Mouse (Mus musculus): ENCODE data around the gene Tnik. TPM values are rescaled to one million over a fixed set of nuclear protein-coding genes. Genes with fewer than 3 reads are reported as not detected.

Tnik gene
- 0.07 TPM in 1 of 2 replicates, not detected in the other for polyA plus RNA-seq (2012)

DNA sequence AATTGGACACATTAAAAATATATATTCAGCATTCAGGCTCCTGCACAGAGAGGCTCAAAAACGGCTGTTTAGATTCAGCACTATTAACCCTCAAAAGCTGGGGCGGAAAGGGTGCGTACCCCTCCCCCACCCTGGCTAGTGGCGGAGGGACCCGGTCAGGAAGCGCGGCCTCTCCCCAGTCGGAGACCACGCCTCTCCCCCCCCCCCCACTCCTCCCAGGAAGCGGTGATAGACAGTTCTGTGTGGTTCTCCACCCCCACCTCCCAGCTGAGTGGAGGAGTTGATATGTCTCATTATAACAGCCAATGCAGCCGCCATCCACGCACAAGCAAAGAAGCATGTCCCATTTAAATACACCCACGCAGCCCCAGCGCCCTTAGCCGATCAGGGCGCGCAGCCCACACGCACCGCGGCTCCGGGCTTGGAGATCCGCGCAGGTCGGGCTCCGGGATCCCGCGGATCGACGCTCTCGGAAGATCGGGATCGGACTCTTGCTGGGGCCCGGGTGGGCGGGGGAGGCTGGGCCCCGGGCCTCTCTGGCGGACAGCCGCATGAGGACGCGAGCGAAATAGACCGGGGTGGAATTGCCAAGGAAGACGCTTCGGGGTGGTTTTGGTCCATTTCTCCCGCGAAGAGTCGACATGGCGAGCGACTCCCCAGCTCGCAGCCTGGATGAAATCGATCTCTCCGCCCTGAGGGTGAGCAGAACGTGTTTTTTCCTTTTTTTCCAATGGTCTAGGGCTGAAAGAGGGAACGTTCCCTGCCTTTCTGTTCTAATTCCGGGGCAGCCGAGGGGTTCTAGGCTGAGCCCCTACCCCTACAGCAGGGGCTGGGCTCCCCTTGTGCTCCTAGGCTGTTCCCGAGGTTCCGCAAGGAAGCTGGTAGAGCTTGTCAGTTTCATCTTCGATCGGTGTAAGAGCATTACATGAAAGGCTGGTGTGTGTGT, at the start of gene Tnik:
Gene Tnik, plus strand, starts transcription at position 213 of the 946 bp plus-strand sequence.
- Histone ChIP-seq H3K9me3 (ENCODE audit: control insufficient read depth, low read length) (no peaks in the 10 kb centered on the region), H3K4me3 (replicated peaks) (peak within 1 kb of the TSS; percentile 63), H3K4me1 (ENCODE audit: control insufficient read depth) (peaks cover 20% of the 10 kb centered on the region), H3K36me3 (ENCODE audit: control insufficient read depth) (no peaks in the 10 kb centered on the region), H3K27me3 (ENCODE audit: control insufficient read depth) (peaks cover 47% of the 10 kb centered on the region)
- TF ChIP-seq TAL1 (IDR thresholded peaks at IDR 0.05; ENCODE audit: low read length) (no peak), GATA1 (IDR thresholded peaks at IDR 0.05; ENCODE audit: low read length) (no peak)

DNA sequence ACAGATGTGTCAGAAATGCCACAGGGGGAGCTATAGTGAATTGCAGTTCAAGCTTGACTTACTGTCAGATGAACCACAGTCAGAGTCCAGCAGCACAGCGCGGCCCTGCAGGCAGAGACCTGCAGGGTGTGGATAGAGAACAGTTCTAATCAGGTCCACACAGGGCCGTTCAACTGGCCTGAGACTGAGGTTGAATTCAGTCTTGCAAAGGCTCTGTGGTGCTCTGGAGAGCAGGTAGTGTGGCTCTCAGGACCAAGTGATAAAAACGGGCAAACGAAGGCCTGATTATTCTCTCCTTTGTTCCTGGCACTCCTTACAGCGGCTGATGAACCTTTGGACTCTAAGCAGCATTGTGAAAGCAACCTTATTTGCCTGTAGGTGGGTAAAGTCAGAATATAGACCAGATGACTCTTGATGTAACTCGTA, 48.1 kb upstream of the Tnik start:
- H3K9me3 ChIP-seq (ENCODE audit: control insufficient read depth, low read length) = no peaks in the 10 kb centered on the region
- H3K27me3 ChIP-seq (ENCODE audit: control insufficient read depth) = no peaks in the 10 kb centered on the region
- no peaks in the 10 kb centered on the region for H3K4me1 ChIP-seq (ENCODE audit: control insufficient read depth)
- no peaks in the 10 kb centered on the region for H3K36me3 ChIP-seq (ENCODE audit: control insufficient read depth)
- no peak for TF ChIP-seq GATA1 (IDR thresholded peaks at IDR 0.05; ENCODE audit: low read length)
- TF ChIP-seq TAL1 (IDR thresholded peaks at IDR 0.05; ENCODE audit: low read length) = no peak
- H3K4me3 ChIP-seq (replicated peaks) = no peak overlapping the region

DNA sequence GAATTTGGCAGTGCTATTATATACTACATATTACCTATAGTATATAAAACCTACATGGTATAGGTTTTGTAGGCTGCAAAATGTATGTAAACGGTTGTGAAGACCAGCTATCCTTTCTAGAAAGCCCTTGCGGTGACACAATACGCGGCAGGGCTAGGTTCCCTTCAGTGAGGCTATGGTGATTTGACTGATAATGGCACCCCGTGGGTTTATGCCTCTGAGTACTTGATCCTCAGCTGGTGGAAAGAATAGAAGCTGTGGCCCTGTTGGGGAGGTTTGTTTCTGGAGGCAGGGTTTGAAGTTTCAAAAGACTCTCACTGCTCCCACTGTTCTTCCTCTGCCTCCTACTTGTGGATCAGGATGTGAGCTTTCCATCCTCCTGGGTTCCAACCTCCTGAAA, 46.0 kb upstream of the Tnik start:
- Histone ChIP-seq H3K9me3 (ENCODE audit: control insufficient read depth, low read length) (no peaks in the 10 kb centered on the region), H3K27me3 (ENCODE audit: control insufficient read depth) (no peaks in the 10 kb centered on the region), H3K4me1 (ENCODE audit: control insufficient read depth) (no peaks in the 10 kb centered on the region), H3K4me3 (replicated peaks) (no peak overlapping the region), H3K36me3 (ENCODE audit: control insufficient read depth) (no peaks in the 10 kb centered on the region)
- TF ChIP-seq TAL1 (IDR thresholded peaks at IDR 0.05; ENCODE audit: low read length) (no peak), GATA1 (IDR thresholded peaks at IDR 0.05; ENCODE audit: low read length) (no peak)

DNA sequence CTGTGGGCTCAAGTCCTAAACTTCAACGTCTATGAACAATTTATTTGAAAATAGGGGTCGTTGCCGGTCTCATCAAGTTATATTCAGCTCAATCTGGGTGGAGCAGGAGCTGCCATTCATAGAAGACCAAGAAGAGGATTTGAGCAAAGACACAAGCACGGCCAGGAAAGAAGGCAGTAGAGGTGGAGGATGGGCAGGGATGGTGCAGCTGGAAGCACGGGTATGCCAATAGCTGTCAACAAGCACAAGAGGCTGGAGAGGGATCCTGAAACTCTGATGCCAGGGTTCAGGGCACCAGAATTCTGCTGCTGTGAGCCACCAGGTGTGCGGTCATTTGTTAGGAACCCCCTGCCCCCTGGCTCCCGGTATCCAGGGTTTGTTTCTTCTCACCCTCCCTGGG, 43.5 kb upstream of the Tnik start:
- Histone ChIP-seq H3K4me1 (ENCODE audit: control insufficient read depth) (no peaks in the 10 kb centered on the region), H3K27me3 (ENCODE audit: control insufficient read depth) (no peaks in the 10 kb centered on the region), H3K36me3 (ENCODE audit: control insufficient read depth) (no peaks in the 10 kb centered on the region), H3K4me3 (replicated peaks) (no peak overlapping the region), H3K9me3 (ENCODE audit: control insufficient read depth, low read length) (no peaks in the 10 kb centered on the region)
- no peak for TF ChIP-seq TAL1 (IDR thresholded peaks at IDR 0.05; ENCODE audit: low read length)
- no peak for TF ChIP-seq GATA1 (IDR thresholded peaks at IDR 0.05; ENCODE audit: low read length)

DNA sequence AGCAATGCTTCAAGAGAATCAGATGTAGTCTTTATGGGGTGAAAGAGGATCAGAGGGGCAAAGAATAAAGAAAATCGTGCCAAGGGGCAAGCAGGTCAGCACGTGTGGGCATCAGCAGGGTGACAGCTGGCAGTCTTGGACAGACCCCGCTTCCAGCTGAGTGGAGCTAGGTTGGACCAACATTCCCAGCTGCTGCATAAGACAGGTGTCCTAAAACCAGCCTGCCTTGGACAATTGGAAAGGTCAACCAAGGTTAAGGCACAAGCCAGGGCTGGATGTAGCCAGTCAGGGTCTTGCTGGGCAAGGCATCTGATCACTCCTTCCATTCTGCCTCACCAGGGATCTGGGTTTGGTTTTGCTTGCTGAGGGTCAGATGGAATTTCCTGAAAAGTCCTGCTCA, 43.0 kb upstream of the Tnik start:
- Histone ChIP-seq H3K4me1 (ENCODE audit: control insufficient read depth) (no peaks in the 10 kb centered on the region), H3K36me3 (ENCODE audit: control insufficient read depth) (no peaks in the 10 kb centered on the region), H3K9me3 (ENCODE audit: control insufficient read depth, low read length) (no peaks in the 10 kb centered on the region), H3K27me3 (ENCODE audit: control insufficient read depth) (no peaks in the 10 kb centered on the region), H3K4me3 (replicated peaks) (no peak overlapping the region)
- no peak for TF ChIP-seq TAL1 (IDR thresholded peaks at IDR 0.05; ENCODE audit: low read length)
- TF ChIP-seq GATA1 (IDR thresholded peaks at IDR 0.05; ENCODE audit: low read length) = no peak

DNA sequence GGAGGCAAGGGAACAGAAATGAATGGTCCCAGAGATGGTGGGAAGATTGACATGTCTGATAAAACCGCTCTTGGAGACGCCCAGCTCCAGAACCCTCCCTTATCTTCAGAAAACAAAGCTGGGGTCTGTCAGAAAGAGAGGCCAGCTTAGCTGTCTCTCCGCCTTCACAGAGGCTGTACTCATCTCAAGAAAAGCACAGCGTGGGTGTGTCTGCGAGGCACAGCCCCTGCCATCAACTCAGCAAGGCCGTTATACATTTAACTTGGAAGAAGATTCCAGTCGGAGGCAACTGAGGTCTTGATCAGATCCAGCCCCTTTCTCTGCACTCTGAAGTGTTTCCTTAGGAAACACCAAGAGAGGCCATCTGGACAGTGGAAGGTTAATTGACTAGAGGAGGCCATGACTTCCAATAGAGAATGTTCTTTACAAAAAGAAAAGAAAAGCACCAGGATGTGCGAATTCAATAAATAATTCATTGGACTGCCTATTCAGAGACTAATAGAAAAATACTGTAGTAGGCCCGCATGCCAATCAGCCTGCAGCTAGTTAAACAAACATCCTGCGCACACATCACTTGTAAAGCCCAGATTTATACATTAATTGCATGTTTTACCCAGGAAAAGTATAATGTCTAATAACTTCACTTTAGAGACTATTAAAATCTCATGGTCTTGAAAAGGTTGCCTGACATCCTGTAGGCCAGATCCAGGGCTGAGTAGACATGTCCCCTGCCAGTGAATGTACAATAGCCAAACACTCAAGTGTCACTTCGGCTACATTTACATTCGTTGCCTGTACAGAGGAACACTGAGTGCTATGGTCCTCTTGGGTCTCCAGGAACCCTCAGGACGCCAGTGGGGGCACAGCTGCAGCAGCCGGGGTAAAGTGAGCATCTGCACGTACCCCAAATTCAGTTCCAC, 38.3 kb upstream of the Tnik start:
- TF ChIP-seq TAL1 (IDR thresholded peaks at IDR 0.05; ENCODE audit: low read length) (no peak), GATA1 (IDR thresholded peaks at IDR 0.05; ENCODE audit: low read length) (no peak)
- Histone ChIP-seq H3K9me3 (ENCODE audit: control insufficient read depth, low read length) (no peaks in the 10 kb centered on the region), H3K4me3 (replicated peaks) (no peak overlapping the region), H3K27me3 (ENCODE audit: control insufficient read depth) (no peaks in the 10 kb centered on the region), H3K4me1 (ENCODE audit: control insufficient read depth) (no peaks in the 10 kb centered on the region), H3K36me3 (ENCODE audit: control insufficient read depth) (no peaks in the 10 kb centered on the region)

DNA sequence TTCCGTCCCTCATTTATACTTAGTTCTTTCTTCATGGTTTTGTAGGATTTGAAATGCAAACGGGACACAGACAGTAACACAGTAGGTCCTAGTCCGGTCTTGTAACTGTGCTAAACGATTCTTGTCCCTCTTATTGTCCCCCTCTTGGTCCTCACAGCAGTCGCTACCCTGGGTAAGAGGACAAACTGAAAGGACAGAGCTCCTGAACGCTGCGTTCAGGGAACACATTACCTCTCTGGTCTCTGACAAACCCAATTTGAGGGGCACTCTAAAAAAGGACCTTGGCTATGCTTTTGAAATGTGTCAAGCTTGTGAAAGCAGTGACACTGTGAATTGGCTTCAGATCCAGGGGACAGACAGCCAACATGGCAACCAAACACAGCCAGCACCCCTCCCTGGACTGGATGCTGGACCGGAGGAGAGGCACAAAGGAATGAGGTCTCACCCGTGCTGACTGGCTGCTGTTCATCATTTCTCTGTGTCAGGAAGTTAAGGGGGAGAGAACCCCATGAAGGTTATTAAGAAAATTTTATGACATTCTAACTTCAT, 37.6 kb upstream of the Tnik start:
- H3K27me3 ChIP-seq (ENCODE audit: control insufficient read depth) = no peaks in the 10 kb centered on the region
- TF ChIP-seq TAL1 (IDR thresholded peaks at IDR 0.05; ENCODE audit: low read length) (no peak), GATA1 (IDR thresholded peaks at IDR 0.05; ENCODE audit: low read length) (no peak)
- H3K4me3 ChIP-seq (replicated peaks) = no peak overlapping the region
- H3K4me1 ChIP-seq (ENCODE audit: control insufficient read depth) = no peaks in the 10 kb centered on the region
- no peaks in the 10 kb centered on the region for H3K9me3 ChIP-seq (ENCODE audit: control insufficient read depth, low read length)
- H3K36me3 ChIP-seq (ENCODE audit: control insufficient read depth) = no peaks in the 10 kb centered on the region

DNA sequence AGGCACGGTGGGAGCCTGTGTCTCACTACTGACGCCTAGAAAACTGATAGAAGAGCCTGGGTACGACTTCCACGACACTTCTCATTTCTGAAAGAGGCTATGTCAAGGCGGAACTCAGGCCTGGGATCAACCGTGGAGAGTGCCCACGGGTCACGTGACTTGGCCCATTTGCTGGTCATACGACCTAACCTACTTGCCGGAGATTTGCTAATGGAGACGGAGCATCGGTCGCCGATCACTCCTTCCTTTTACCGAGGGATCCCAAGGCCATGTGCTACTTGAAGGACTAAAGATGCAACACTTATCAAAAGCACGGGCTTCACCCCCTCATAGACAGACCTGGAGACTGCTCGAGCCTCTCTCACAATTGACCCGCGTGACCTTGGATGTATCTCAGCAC, 36.8 kb upstream of the Tnik start:
- H3K4me1 ChIP-seq (ENCODE audit: control insufficient read depth) = no peaks in the 10 kb centered on the region
- no peaks in the 10 kb centered on the region for H3K27me3 ChIP-seq (ENCODE audit: control insufficient read depth)

More for the DNA sequence above, 36.8 kb upstream of the Tnik start:
- TF ChIP-seq GATA1 (IDR thresholded peaks at IDR 0.05; ENCODE audit: low read length) = no peak
- TF ChIP-seq TAL1 (IDR thresholded peaks at IDR 0.05; ENCODE audit: low read length) = no peak
- Histone ChIP-seq H3K36me3 (ENCODE audit: control insufficient read depth) (no peaks in the 10 kb centered on the region), H3K9me3 (ENCODE audit: control insufficient read depth, low read length) (no peaks in the 10 kb centered on the region), H3K4me3 (replicated peaks) (no peak overlapping the region)

Data from erythroblast, embryonic 14.5 days (primary cell).